Mouse (Mus musculus): Measurements from ENCODE around the gene Ano5.

DNA sequence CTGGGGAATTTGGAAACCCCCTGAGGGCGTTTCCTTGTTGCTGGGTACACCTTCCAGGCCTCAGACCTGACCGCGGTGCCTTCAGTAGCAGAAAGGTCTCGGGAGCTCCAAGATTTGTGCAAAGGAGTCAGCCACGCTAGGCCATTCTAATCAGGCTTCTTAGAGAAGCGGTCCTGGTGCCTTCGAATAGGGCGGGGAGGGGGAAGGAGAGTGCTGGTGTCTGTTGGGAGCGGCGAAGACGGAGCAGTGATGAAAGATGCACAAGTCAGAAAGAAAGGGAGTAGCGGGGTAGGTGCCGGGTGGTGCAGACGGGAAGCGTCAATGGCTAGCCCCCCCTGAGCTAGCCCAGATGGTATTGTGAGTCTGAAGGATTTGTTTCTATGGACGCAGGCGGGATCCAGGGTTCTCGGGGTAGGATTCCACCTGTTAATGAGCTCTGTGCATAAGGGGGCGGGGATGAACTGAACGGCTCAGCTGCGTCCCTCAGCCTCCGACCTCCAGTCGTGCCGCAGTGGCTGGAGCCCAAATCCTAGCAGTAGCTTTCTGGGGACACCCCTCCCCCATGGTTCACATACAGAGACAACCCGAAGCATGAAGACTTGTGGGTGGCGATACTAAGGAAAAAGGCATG, 116.3 kb downstream of the Ano5 start:
- no peak for TF ChIP-seq CTCF (IDR thresholded peaks at IDR 0.05; ENCODE audit: control insufficient read depth, insufficient read depth, low read length)
- no peak for TF ChIP-seq POLR2A (IDR thresholded peaks at IDR 0.05; ENCODE audit: borderline replicate concordance, control insufficient read depth, low read depth, low read length)
